Mouse (Mus musculus): ENCODE results near the gene Pus10.

Gene Pus10

GRCm38 (mm10) chr11:23665311-23665786 lies at the start of gene Pus10:
Gene Pus10 (plus strand): TSS chr11:23665674.
- no peak for DNase-seq (ENCODE audit: extremely low read depth, low read depth)

GRCm38 (mm10) chr11:23618995-23619394 lies 46.5 kb upstream of the Pus10 start:
- DNase-seq (ENCODE audit: extremely low read depth, low read depth), result no peak

GRCm38 (mm10) chr11:23630664-23631063 lies 34.8 kb upstream of the Pus10 start:
- no peak for DNase-seq (ENCODE audit: extremely low read depth, low read depth)

GRCm38 (mm10) chr11:23632945-23633878 lies 32.3 kb upstream of the Pus10 start, which contains the start of gene 0610010F05Rik:
Gene 0610010F05Rik (minus strand): TSS chr11:23633639.
- DNase-seq (ENCODE audit: extremely low read depth, low read depth), result peak; percentile 80

- no peak for DNase-seq (ENCODE audit: extremely low read depth, low read depth)
Observed at GRCm38 (mm10) chr11:23633879-23634215, 31.6 kb upstream of the Pus10 start.

- no peak for DNase-seq (ENCODE audit: extremely low read depth, low read depth)
Observed at GRCm38 (mm10) chr11:23634573-23634972, 30.9 kb upstream of the Pus10 start.

- no peak for DNase-seq (ENCODE audit: extremely low read depth, low read depth)
Observed at GRCm38 (mm10) chr11:23647431-23647830, 18.0 kb upstream of the Pus10 start.

GRCm38 (mm10) chr11:23647835-23648234 lies 17.6 kb upstream of the Pus10 start:
- DNase-seq (ENCODE audit: extremely low read depth, low read depth), result no peak

- DNase-seq (ENCODE audit: extremely low read depth, low read depth), result no peak
Observed at GRCm38 (mm10) chr11:23653666-23654065, 11.8 kb upstream of the Pus10 start.

- no peak for DNase-seq (ENCODE audit: extremely low read depth, low read depth)
Observed at GRCm38 (mm10) chr11:23657791-23658190, 7.7 kb upstream of the Pus10 start.

- DNase-seq (ENCODE audit: extremely low read depth, low read depth), result no peak
Observed at GRCm38 (mm10) chr11:23664232-23664631, 1.2 kb upstream of the Pus10 start.

GRCm38 (mm10) chr11:23665798-23666501 lies 476 bp downstream of the Pus10 start, which contains the start of gene Pex13:
Gene Pex13 (minus strand): TSS chr11:23665959.
- peak; percentile 91 for DNase-seq (ENCODE audit: extremely low read depth, low read depth)

- no peak for DNase-seq (ENCODE audit: extremely low read depth, low read depth)
Observed at GRCm38 (mm10) chr11:23666526-23666925, 1.1 kb downstream of the Pus10 start.

- DNase-seq (ENCODE audit: extremely low read depth, low read depth), result peak; percentile 60
Observed at GRCm38 (mm10) chr11:23667128-23667527, 1.7 kb downstream of the Pus10 start.

- DNase-seq (ENCODE audit: extremely low read depth, low read depth), result no peak
Observed at GRCm38 (mm10) chr11:23672256-23672749, 6.8 kb downstream of the Pus10 start.

GRCm38 (mm10) chr11:23676100-23676499 lies 10.6 kb downstream of the Pus10 start:
- DNase-seq (ENCODE audit: extremely low read depth, low read depth), result no peak

GRCm38 (mm10) chr11:23679044-23679642 lies 13.7 kb downstream of the Pus10 start:
- peak; percentile 49 for DNase-seq (ENCODE audit: extremely low read depth, low read depth)

- no peak for DNase-seq (ENCODE audit: extremely low read depth, low read depth)
Observed at GRCm38 (mm10) chr11:23680435-23680950, 15.0 kb downstream of the Pus10 start.

- DNase-seq (ENCODE audit: extremely low read depth, low read depth), result no peak
Observed at GRCm38 (mm10) chr11:23682561-23682960, 17.1 kb downstream of the Pus10 start.

- DNase-seq (ENCODE audit: extremely low read depth, low read depth), result no peak
Observed at GRCm38 (mm10) chr11:23686671-23687070, 21.2 kb downstream of the Pus10 start.

- DNase-seq (ENCODE audit: extremely low read depth, low read depth), result no peak
Observed at GRCm38 (mm10) chr11:23688060-23688459, 22.6 kb downstream of the Pus10 start.
